Mouse (Mus musculus) heart, adult 2 months (tissue): Measurements from ENCODE around the gene Sik1.

ENCODE experiments used
- CTCF ChIP-seq: fragments of 200-600 bp; IDR thresholded peaks from 2 replicates; pipeline ENCODE4 v1.8.1; 2022; ENCODE audit warnings: antibody characterized with exemption, mild to moderate bottlenecking, moderate library complexity
- EP300 ChIP-seq: fragments of 200-500 bp; IDR thresholded peaks from 2 replicates; pipeline ENCODE4 v1.6.1; 2011; ENCODE audit warnings: low read depth, low read length, control low read depth; ENCODE audit not compliant: insufficient read depth
- POLR2A ChIP-seq: fragments of 200-500 bp; IDR thresholded peaks from 2 replicates; pipeline ENCODE4 v1.6.1; 2011; ENCODE audit warnings: mild to moderate bottlenecking, low read depth, low read length, control low read depth; ENCODE audit not compliant: insufficient read depth

GRCm38 (mm10) chr17:31817203-31817602, 38.4 kb downstream of the Sik1 start:
- TF ChIP-seq CTCF (no peak), POLR2A (no peak), EP300 (no peak)
